Mouse (Mus musculus) heart, adult 2 months (tissue): ENCODE data around the gene Wwc2.

Experiments
- CTCF ChIP-seq: fragments of 200-600 bp; IDR thresholded peaks from 2 replicates; pipeline ENCODE4 v1.8.1; 2022; ENCODE audit warnings: antibody characterized with exemption, mild to moderate bottlenecking, moderate library complexity
- EP300 ChIP-seq: fragments of 200-500 bp; IDR thresholded peaks from 2 replicates; pipeline ENCODE4 v1.6.1; 2011; ENCODE audit warnings: low read depth, low read length, control low read depth; ENCODE audit not compliant: insufficient read depth
- POLR2A ChIP-seq: fragments of 200-500 bp; IDR thresholded peaks from 2 replicates; pipeline ENCODE4 v1.6.1; 2011; ENCODE audit warnings: mild to moderate bottlenecking, low read depth, low read length, control low read depth; ENCODE audit not compliant: insufficient read depth

DNA sequence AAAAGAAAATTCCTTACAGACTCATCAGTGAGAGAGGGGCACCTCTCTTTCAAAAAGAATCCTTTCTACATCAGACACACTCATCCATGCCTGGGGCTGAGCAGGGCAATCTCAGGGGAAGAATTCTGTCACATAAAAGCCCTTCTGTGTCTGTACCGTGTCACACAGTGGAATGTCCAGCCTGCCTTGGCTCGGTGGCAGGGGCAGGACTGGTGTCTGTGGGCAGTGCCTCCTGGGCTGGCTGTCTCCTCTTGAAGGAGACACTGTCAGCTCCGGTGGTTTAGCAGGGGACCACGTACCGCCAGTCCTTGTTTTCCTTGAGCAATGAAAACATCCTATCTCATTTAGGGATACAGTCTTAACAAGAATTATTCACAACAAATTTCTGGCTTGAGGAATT is 165.1 kb downstream of the Wwc2 start:
- no peak for TF ChIP-seq POLR2A
- no peak for TF ChIP-seq CTCF
- no peak for TF ChIP-seq EP300
